Mouse (Mus musculus) hindbrain, embryonic 16.5 days (tissue): ENCODE results near the gene Ankfn1. TPM values are rescaled to one million over a fixed set of nuclear protein-coding genes. Genes with fewer than 3 reads are reported as not detected.

ENCODE experiments used
- ATAC-seq: fragments of 200-750 bp; cut with Nextera tagmentation; 2 replicates; pipeline ENCODE4 v1.8.0; 2017; ENCODE audit warnings: moderate TSS enrichment, moderate library complexity
- H3K27ac ChIP-seq: fragments of 300-500 bp; sonication (generic); 2 replicates; pipeline ENCODE4 v1.5.1; 2014; ENCODE audit warnings: low read depth, mild to moderate bottlenecking, control low read depth, low read length, moderate library complexity
- H3K27me3 ChIP-seq: fragments of 300-500 bp; sonication (generic); replicated peaks from 2 replicates; pipeline ENCODE4 v1.6.1; 2014; ENCODE audit warnings: low read length; ENCODE audit not compliant: control insufficient read depth, insufficient read depth
- H3K36me3 ChIP-seq: fragments of 300-500 bp; sonication (generic); 2 replicates; pipeline ENCODE4 v1.6.1; 2014; ENCODE audit warnings: mild to moderate bottlenecking, low read length, moderate library complexity, mixed read lengths; ENCODE audit not compliant: control insufficient read depth, insufficient read depth
- H3K4me1 ChIP-seq: fragments of 300-500 bp; sonication (generic); 2 replicates; pipeline ENCODE4 v1.6.1; 2014; ENCODE audit warnings: low read depth, low read length; ENCODE audit not compliant: control insufficient read depth, insufficient read depth
- H3K4me2 ChIP-seq: fragments of 300-500 bp; sonication (generic); 2 replicates; pipeline ENCODE4 v1.6.1; 2014; ENCODE audit warnings: mild to moderate bottlenecking, low read length, control low read depth, moderate library complexity
- H3K4me3 ChIP-seq: fragments of 300-500 bp; sonication (generic); 2 replicates; pipeline ENCODE4 v1.5.1; 2014; ENCODE audit warnings: mild to moderate bottlenecking, low read length, control low read depth, moderate library complexity
- H3K9ac ChIP-seq: fragments of 300-500 bp; sonication (generic); 2 replicates; pipeline ENCODE4 v1.6.1; 2014; ENCODE audit warnings: low read depth, mild to moderate bottlenecking, control low read depth, low read length, moderate library complexity
- H3K9me3 ChIP-seq: fragments of 300-500 bp; sonication (generic); 2 replicates; pipeline ENCODE4 v1.6.1; 2014; ENCODE audit warnings: mild to moderate bottlenecking, low read length, moderate library complexity; ENCODE audit not compliant: control insufficient read depth
- WGBS: fragments of 180-500 bp; shearing (Covaris S2); extraction: QIAGEN DNeasy Blood & Tissue Kit; methylation state at CpG from one replicate; pipeline ENCODE4 v1.1.7; 2014; 5-methylcytosine and 5-hydroxymethylcytosine counted together
- polyA plus RNA-seq: library from polyadenylated mRNA; unstranded; fragments of >200 nt; fragmentation: Nextera tagmentation; extraction: Ambion mirVana; gene quantifications from 2 replicates; pipeline ENCODE4 v1.2.1, GENCODE M21; 2015

The Ankfn1 gene
- polyA plus RNA-seq, 1 experiment from 2014 or later = 4.3 TPM

GRCm38 (mm10) chr11:89448986-89449385 is 328.5 kb downstream of the Ankfn1 start:
- Histone ChIP-seq H3K27ac (no peak overlapping the region), H3K4me2 (no peak overlapping the region), H3K4me1 (no peaks in the 10 kb centered on the region), H3K27me3 (no peaks in the 10 kb centered on the region), H3K9ac (no peak overlapping the region), H3K4me3 (no peak overlapping the region), H3K36me3 (no peaks in the 10 kb centered on the region), H3K9me3 (no peaks in the 10 kb centered on the region)
- ATAC-seq = no peak
- 79% methylated on average over 6 of the region's 6 CpGs for WGBS

- H3K4me2 ChIP-seq = no peak overlapping the region
- no peak overlapping the region for H3K9ac ChIP-seq
- no peak overlapping the region for H3K4me3 ChIP-seq
- H3K27me3 ChIP-seq = no peaks in the 10 kb centered on the region
- no peak overlapping the region for H3K27ac ChIP-seq
- no peak for ATAC-seq
- WGBS = 60% methylated on average over 12 of the region's 12 CpGs
- no peaks in the 10 kb centered on the region for H3K36me3 ChIP-seq
- H3K4me1 ChIP-seq = no peaks in the 10 kb centered on the region
- no peaks in the 10 kb centered on the region for H3K9me3 ChIP-seq
These were observed 330.0 kb downstream of the Ankfn1 start for GRCm38 (mm10) chr11:89447477-89447876.

GRCm38 (mm10) chr11:89440566-89440965 is 336.9 kb downstream of the Ankfn1 start:
- ATAC-seq = no peak
- H3K9me3 ChIP-seq = no peaks in the 10 kb centered on the region
- no peak overlapping the region for H3K4me2 ChIP-seq
- H3K27ac ChIP-seq = no peak overlapping the region
- no peak overlapping the region for H3K4me3 ChIP-seq
- 87% methylated on average over 6 of the region's 6 CpGs for WGBS
- no peaks in the 10 kb centered on the region for H3K36me3 ChIP-seq
- H3K27me3 ChIP-seq = no peaks in the 10 kb centered on the region
- H3K4me1 ChIP-seq = no peaks in the 10 kb centered on the region
- no peak overlapping the region for H3K9ac ChIP-seq

GRCm38 (mm10) chr11:89424358-89424757 is 353.1 kb downstream of the Ankfn1 start:
- Histone ChIP-seq H3K36me3 (no peaks in the 10 kb centered on the region), H3K9ac (no peak overlapping the region), H3K4me1 (no peaks in the 10 kb centered on the region), H3K4me3 (no peak overlapping the region), H3K27ac (no peak overlapping the region), H3K27me3 (no peaks in the 10 kb centered on the region), H3K4me2 (no peak overlapping the region), H3K9me3 (no peaks in the 10 kb centered on the region)
- no peak for ATAC-seq
- WGBS = 55% methylated on average over 3 of the region's 3 CpGs

- Histone ChIP-seq H3K9ac (no peak overlapping the region), H3K27ac (no peak overlapping the region), H3K9me3 (no peaks in the 10 kb centered on the region), H3K4me3 (no peak overlapping the region), H3K36me3 (no peaks in the 10 kb centered on the region), H3K4me1 (no peaks in the 10 kb centered on the region), H3K4me2 (no peak overlapping the region), H3K27me3 (no peaks in the 10 kb centered on the region)
- ATAC-seq = no peak
- 90% methylated on average over 5 of the region's 5 CpGs for WGBS
These were observed 354.8 kb downstream of the Ankfn1 start for GRCm38 (mm10) chr11:89422637-89423036.

GRCm38 (mm10) chr11:89420767-89421438 is 356.6 kb downstream of the Ankfn1 start:
- no peak for ATAC-seq

GRCm38 (mm10) chr11:89419863-89420262 is 357.6 kb downstream of the Ankfn1 start:
- no peak overlapping the region for H3K4me2 ChIP-seq
- no peak overlapping the region for H3K27ac ChIP-seq
- H3K4me3 ChIP-seq = no peak overlapping the region
- no peaks in the 10 kb centered on the region for H3K4me1 ChIP-seq
- no peaks in the 10 kb centered on the region for H3K27me3 ChIP-seq
- ATAC-seq = no peak
- H3K36me3 ChIP-seq = no peaks in the 10 kb centered on the region
- no peaks in the 10 kb centered on the region for H3K9me3 ChIP-seq
- whole genome bisulfite sequencing = 88% methylated on average over 2 of the region's 2 CpGs
- H3K9ac ChIP-seq = no peak overlapping the region

More at GRCm38 (mm10) chr11:89420767-89421438, 356.6 kb downstream of the Ankfn1 start:
- H3K4me2 ChIP-seq = no peak overlapping the region
- no peak overlapping the region for H3K4me3 ChIP-seq
- H3K9me3 ChIP-seq = no peaks in the 10 kb centered on the region
- no peaks in the 10 kb centered on the region for H3K27me3 ChIP-seq
- H3K36me3 ChIP-seq = no peaks in the 10 kb centered on the region
- no peaks in the 10 kb centered on the region for H3K4me1 ChIP-seq
- 76% methylated on average over 11 of the region's 11 CpGs for WGBS
- no peak overlapping the region for H3K9ac ChIP-seq
- no peak overlapping the region for H3K27ac ChIP-seq

GRCm38 (mm10) chr11:89418644-89419043 is 358.8 kb downstream of the Ankfn1 start:
- Histone ChIP-seq H3K9me3 (no peaks in the 10 kb centered on the region), H3K4me1 (no peaks in the 10 kb centered on the region), H3K9ac (no peak overlapping the region), H3K36me3 (no peaks in the 10 kb centered on the region), H3K4me3 (no peak overlapping the region), H3K4me2 (no peak overlapping the region), H3K27ac (no peak overlapping the region), H3K27me3 (no peaks in the 10 kb centered on the region)
- no peak for ATAC-seq
- WGBS = 72% methylated on average over 12 of the region's 12 CpGs

GRCm38 (mm10) chr11:89416769-89417168 is 360.7 kb downstream of the Ankfn1 start:
- ATAC-seq = no peak

More at GRCm38 (mm10) chr11:89416769-89417168, 360.7 kb downstream of the Ankfn1 start:
- no peaks in the 10 kb centered on the region for H3K27me3 ChIP-seq
- no peak overlapping the region for H3K9ac ChIP-seq
- H3K4me2 ChIP-seq = no peak overlapping the region
- no peaks in the 10 kb centered on the region for H3K9me3 ChIP-seq
- WGBS = 81% methylated on average over 6 of the region's 6 CpGs
- no peak overlapping the region for H3K27ac ChIP-seq
- no peaks in the 10 kb centered on the region for H3K36me3 ChIP-seq
- no peak overlapping the region for H3K4me3 ChIP-seq
- no peaks in the 10 kb centered on the region for H3K4me1 ChIP-seq
